Mouse (Mus musculus) embryonic facial prominence, embryonic 14.5 days (tissue): ENCODE measurements around the gene Mybbp1a. TPM values are rescaled to one million over a fixed set of nuclear protein-coding genes. Genes with fewer than 3 reads are reported as not detected.

Source experiments
- ATAC-seq: fragments of 200-750 bp; cut with Nextera tagmentation; 2 replicates; pipeline ENCODE4 v1.8.0; 2017; ENCODE audit warnings: low read depth, moderate number of reproducible peaks, moderate TSS enrichment
- DNase-seq: peaks from one replicate; pipeline ENCODE4 v3.0.0-alpha.2; 2015; ENCODE audit warnings: low spot score
- H3K27ac ChIP-seq: fragments of 300-500 bp; sonication (generic); replicated peaks from 2 replicates; pipeline ENCODE4 v1.5.1; 2014; ENCODE audit warnings: low read depth, mild to moderate bottlenecking, low read length, moderate library complexity
- H3K27me3 ChIP-seq: fragments of 300-500 bp; sonication (generic); replicated peaks from 2 replicates; pipeline ENCODE4 v1.6.1; 2014; ENCODE audit warnings: low read length; ENCODE audit not compliant: control insufficient read depth, insufficient read depth
- H3K36me3 ChIP-seq: fragments of 300-500 bp; sonication (generic); 2 replicates; pipeline ENCODE4 v1.6.1; 2014; ENCODE audit warnings: low read length, mixed read lengths; ENCODE audit not compliant: control insufficient read depth, insufficient read depth
- H3K4me1 ChIP-seq: fragments of 300-500 bp; sonication (generic); 2 replicates; pipeline ENCODE4 v1.6.1; 2014; ENCODE audit warnings: antibody characterized with exemption, low read length; ENCODE audit not compliant: control insufficient read depth, insufficient read depth
- H3K4me2 ChIP-seq: fragments of 300-500 bp; sonication (generic); 2 replicates; pipeline ENCODE4 v1.6.1; 2014; ENCODE audit warnings: low read depth, mild to moderate bottlenecking, low read length, moderate library complexity, mixed read lengths
- H3K4me3 ChIP-seq: fragments of 300-500 bp; sonication (generic); 2 replicates; pipeline ENCODE4 v1.5.1; 2014; ENCODE audit warnings: low read depth, mild to moderate bottlenecking, low read length
- H3K9ac ChIP-seq: fragments of 300-500 bp; sonication (generic); 2 replicates; pipeline ENCODE4 v1.6.1; 2014; ENCODE audit warnings: low read depth, mild to moderate bottlenecking, low read length, moderate library complexity, mixed read lengths
- H3K9me3 ChIP-seq: fragments of 300-500 bp; sonication (generic); 2 replicates; pipeline ENCODE4 v1.6.1; 2016; ENCODE audit warnings: low read length; ENCODE audit not compliant: control insufficient read depth
- WGBS: fragments of 180-500 bp; shearing (Covaris S2); extraction: QIAGEN DNeasy Blood & Tissue Kit; methylation state at CpG from one replicate; pipeline ENCODE4 v1.1.7; 2014; 5-methylcytosine and 5-hydroxymethylcytosine counted together
- polyA plus RNA-seq: library from polyadenylated mRNA; unstranded; fragments of >200 nt; fragmentation: Nextera tagmentation; extraction: Ambion mirVana; gene quantifications from 2 replicates; pipeline ENCODE4 v1.2.1, GENCODE M21; 2014

The Mybbp1a gene
- polyA plus RNA-seq, 1 experiment from 2014 or later, result 114 TPM

DNA sequence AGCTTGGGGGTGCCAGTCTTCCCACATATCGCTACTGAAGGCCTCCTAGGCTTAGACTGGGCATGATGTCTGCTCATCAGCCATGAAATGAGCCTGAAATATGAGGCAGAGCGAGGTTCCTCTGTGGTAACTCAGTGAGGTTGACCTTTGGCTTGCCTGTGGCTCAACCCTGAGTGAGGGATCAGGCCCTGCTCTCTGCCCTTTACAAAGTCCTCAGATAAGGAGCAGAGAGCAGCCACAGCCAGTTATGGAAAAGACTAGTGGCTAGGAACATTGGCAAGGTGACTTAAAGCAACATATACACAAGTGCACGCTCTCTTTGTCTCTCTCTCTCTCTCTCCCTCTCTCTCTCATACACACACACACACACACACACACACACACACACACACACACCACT is 33.8 kb downstream of the Mybbp1a start:
- H3K9me3 ChIP-seq, result no peaks in the 10 kb centered on the region
- H3K27me3 ChIP-seq, result no peaks in the 10 kb centered on the region
- H3K36me3 ChIP-seq, result no peaks in the 10 kb centered on the region
- no peak overlapping the region for H3K4me2 ChIP-seq
- H3K9ac ChIP-seq, result no peak overlapping the region
- no peak for ATAC-seq
- H3K4me3 ChIP-seq, result no peak overlapping the region
- H3K4me1 ChIP-seq, result peaks cover 11% of the 10 kb centered on the region
- H3K27ac ChIP-seq, result no peak overlapping the region
- no peak for DNase-seq
- 54% methylated on average over 3 of the region's 3 CpGs for WGBS

DNA sequence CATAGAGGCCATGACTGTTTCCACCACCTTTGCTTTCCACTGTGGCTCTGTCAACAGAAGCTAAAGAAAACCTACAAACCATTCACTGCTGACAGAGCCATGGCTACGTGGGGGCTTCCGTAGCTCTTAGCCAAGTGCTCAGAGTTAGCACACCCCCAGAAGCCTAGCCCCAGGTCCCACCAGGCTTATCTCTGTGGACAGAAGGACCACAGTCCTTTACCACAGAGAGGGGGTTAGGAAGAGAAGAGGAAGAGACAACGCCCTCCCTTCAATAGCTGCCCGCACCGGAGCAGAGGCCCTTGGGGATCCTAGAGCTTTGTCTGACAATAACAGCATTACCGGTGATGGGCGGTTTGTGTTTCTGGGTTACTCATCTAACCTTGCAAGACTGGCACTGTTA is 34.3 kb downstream of the Mybbp1a start:
- no peaks in the 10 kb centered on the region for H3K27me3 ChIP-seq
- H3K9ac ChIP-seq, result no peak overlapping the region
- DNase-seq (no peak), ATAC-seq (no peak)
- H3K27ac ChIP-seq, result no peak overlapping the region
- no peaks in the 10 kb centered on the region for H3K9me3 ChIP-seq
- peaks cover 11% of the 10 kb centered on the region for H3K4me1 ChIP-seq
- WGBS, result 83% methylated on average over 7 of the region's 7 CpGs
- H3K4me2 ChIP-seq, result no peak overlapping the region
- no peaks in the 10 kb centered on the region for H3K36me3 ChIP-seq
- no peak overlapping the region for H3K4me3 ChIP-seq

- no peak for ATAC-seq
- H3K27me3 ChIP-seq, result no peaks in the 10 kb centered on the region
- H3K4me3 ChIP-seq, result no peak overlapping the region
- no peak for DNase-seq
- H3K4me1 ChIP-seq, result peaks cover 11% of the 10 kb centered on the region
- no peak overlapping the region for H3K4me2 ChIP-seq
- no peaks in the 10 kb centered on the region for H3K36me3 ChIP-seq
- no peak overlapping the region for H3K9ac ChIP-seq
- H3K9me3 ChIP-seq, result no peaks in the 10 kb centered on the region
- H3K27ac ChIP-seq, result no peak overlapping the region; the same call in 1 of the 2 replicates
- 81% methylated on average over 7 of the region's 7 CpGs for WGBS
These were observed 35.0 kb downstream of the Mybbp1a start for GRCm38 (mm10) chr11:72476074-72476625.

DNA sequence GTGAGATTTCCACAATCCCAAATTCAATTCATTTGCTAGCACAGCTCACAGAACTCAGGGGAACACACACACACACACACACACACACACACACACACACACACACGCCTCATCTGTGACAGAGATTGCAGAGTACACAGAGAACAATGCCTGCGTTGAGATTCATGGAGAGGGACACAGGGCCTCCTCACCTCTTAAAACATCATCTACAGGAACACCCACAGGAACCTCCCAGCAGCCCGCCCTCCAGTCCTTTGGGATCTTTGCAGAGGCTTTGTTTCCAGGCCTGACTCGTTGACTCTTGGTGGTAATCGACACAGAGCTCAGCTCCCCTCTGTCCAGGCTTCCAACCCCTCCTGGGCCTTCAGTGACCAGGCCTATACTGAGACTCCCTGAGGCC is 36.0 kb downstream of the Mybbp1a start:
- Histone ChIP-seq H3K9ac (peak overlapping the region; percentile 14; the same call in 1 of the 2 replicates), H3K9me3 (no peaks in the 10 kb centered on the region), H3K27ac (no peak overlapping the region; the same call in 1 of the 2 replicates), H3K4me1 (peaks cover 11% of the 10 kb centered on the region), H3K27me3 (no peaks in the 10 kb centered on the region), H3K4me2 (no peak overlapping the region), H3K4me3 (no peak overlapping the region), H3K36me3 (no peaks in the 10 kb centered on the region)
- WGBS, result 29% methylated on average over 5 of the region's 5 CpGs
- peak; percentile 34; the same call in 1 of the 2 replicates for ATAC-seq
- no peak for DNase-seq

GRCm38 (mm10) chr11:72477653-72478052 is 36.5 kb downstream of the Mybbp1a start:
- peak overlapping the region; percentile 14; the same call in 1 of the 2 replicates for H3K9ac ChIP-seq
- no peak overlapping the region for H3K4me3 ChIP-seq
- H3K4me2 ChIP-seq, result no peak overlapping the region
- no peaks in the 10 kb centered on the region for H3K36me3 ChIP-seq
- peak overlapping the region; percentile 50; the same call in 1 of the 2 replicates for H3K27ac ChIP-seq
- no peaks in the 10 kb centered on the region for H3K27me3 ChIP-seq
- 90% methylated on average over 1 of the region's 1 CpGs for WGBS
- no peaks in the 10 kb centered on the region for H3K9me3 ChIP-seq
- no peak for DNase-seq
- H3K4me1 ChIP-seq, result peaks cover 11% of the 10 kb centered on the region
- ATAC-seq, result no peak

GRCm38 (mm10) chr11:72478228-72478627 is 37.1 kb downstream of the Mybbp1a start:
- H3K36me3 ChIP-seq, result no peaks in the 10 kb centered on the region
- H3K27me3 ChIP-seq, result no peaks in the 10 kb centered on the region
- peak overlapping the region; percentile 50 for H3K27ac ChIP-seq
- no peaks in the 10 kb centered on the region for H3K9me3 ChIP-seq
- no peak overlapping the region for H3K4me2 ChIP-seq
- H3K4me1 ChIP-seq, result peaks cover 11% of the 10 kb centered on the region
- ATAC-seq (no peak), DNase-seq (peak; percentile 56)
- WGBS, result 48% methylated on average over 6 of the region's 6 CpGs
- H3K9ac ChIP-seq, result no peak overlapping the region
- no peak overlapping the region for H3K4me3 ChIP-seq

GRCm38 (mm10) chr11:72479499-72479898 is 38.3 kb downstream of the Mybbp1a start:
- Histone ChIP-seq H3K36me3 (no peaks in the 10 kb centered on the region), H3K4me3 (no peak overlapping the region), H3K9me3 (no peaks in the 10 kb centered on the region), H3K27ac (no peak overlapping the region), H3K4me2 (no peak overlapping the region), H3K9ac (no peak overlapping the region), H3K4me1 (peaks cover 11% of the 10 kb centered on the region), H3K27me3 (no peaks in the 10 kb centered on the region)
- 69% methylated on average over 2 of the region's 2 CpGs for WGBS
- no peak for ATAC-seq
- no peak for DNase-seq

GRCm38 (mm10) chr11:72481313-72481712 is 40.2 kb downstream of the Mybbp1a start:
- H3K4me2 ChIP-seq, result no peak overlapping the region
- no peaks in the 10 kb centered on the region for H3K27me3 ChIP-seq
- H3K36me3 ChIP-seq, result no peaks in the 10 kb centered on the region
- no peak overlapping the region for H3K9ac ChIP-seq
- ATAC-seq, result peak; percentile 20; the same call in 1 of the 2 replicates
- H3K9me3 ChIP-seq, result no peaks in the 10 kb centered on the region
- peaks cover 11% of the 10 kb centered on the region for H3K4me1 ChIP-seq
- DNase-seq, result no peak
- no peak overlapping the region for H3K27ac ChIP-seq
- no peak overlapping the region for H3K4me3 ChIP-seq
- WGBS, result 72% methylated on average over 5 of the region's 5 CpGs

DNA sequence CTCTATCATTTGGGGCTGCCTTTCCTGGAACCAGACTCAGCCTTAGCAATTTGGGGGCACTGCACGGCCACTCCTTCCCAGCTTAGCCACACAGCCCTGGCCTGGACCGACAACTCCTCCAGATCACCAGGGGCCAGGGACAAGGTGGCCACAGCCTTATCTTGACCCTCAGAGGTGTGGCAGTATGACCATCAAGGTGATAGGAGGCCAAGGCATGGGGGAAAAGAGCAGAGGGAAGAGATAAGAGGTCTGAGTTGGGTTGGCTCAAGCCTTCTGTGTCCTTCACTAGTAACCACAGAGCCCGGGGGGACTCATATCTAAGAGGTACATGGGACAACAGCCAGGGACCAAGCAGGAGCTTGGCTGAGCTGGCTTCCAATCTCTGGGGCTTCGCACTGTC is 40.8 kb downstream of the Mybbp1a start:
- H3K27me3 ChIP-seq, result 0 out of 2 replicates have a peak, but pooled peaks cover under 1% of the 10 kb centered on the region
- no peaks in the 10 kb centered on the region for H3K36me3 ChIP-seq
- no peak overlapping the region for H3K9ac ChIP-seq
- DNase-seq (no peak), ATAC-seq (no peak)
- H3K4me3 ChIP-seq, result no peak overlapping the region
- H3K9me3 ChIP-seq, result no peaks in the 10 kb centered on the region
- WGBS, result 81% methylated on average over 4 of the region's 4 CpGs
- peaks cover 11% of the 10 kb centered on the region for H3K4me1 ChIP-seq
- H3K4me2 ChIP-seq, result no peak overlapping the region
- H3K27ac ChIP-seq, result no peak overlapping the region
